ENCODE assay signal across 8 mouse cellular contexts in the genomic region with DNA sequence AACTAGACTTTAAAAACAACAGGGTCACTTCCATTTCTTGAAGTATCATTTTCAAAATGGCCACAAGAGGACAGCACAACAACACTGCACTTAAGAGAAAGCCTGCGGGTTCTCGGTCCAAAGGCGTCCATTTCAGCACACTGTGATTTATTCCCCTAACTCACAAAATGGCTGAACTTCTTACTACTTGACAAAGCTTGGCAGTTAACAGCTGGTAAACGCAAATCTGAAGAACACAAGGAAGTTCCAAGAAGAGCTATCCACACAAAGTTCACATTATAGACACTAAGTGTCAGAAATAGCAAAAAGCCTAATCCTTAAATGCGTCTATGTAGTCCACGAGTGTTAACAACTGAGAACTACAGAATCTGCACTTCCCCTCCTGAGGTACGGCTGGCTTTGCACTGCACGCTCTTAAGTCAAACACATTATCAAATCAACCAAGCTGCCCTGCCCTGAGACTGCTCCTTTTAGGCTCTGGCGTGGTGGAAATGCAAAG. TPM values are rescaled to one million over a fixed set of nuclear protein-coding genes. Genes with fewer than 3 reads are reported as not detected.
DNase-seq lines count a peak whose midpoint lies in the region; ATAC-seq and TF ChIP-seq lines count a peak whose summit lies in the region.

No protein-coding gene starts in this region.

- TF ChIP-seq CTCF in bone marrow macrophage, adult 2 months (IDR thresholded peaks at IDR 0.05; ENCODE audit: low read depth, low read length) = no peak
- no peak for TF ChIP-seq CTCF in small intestine, adult 2 months (IDR thresholded peaks at IDR 0.05; ENCODE audit: extremely low read depth, insufficient read length, insufficient replicate concordance, low read depth, low read length)

- WGBS in small intestine, adult 2 months = 15% methylated on average over 9 of the region's 9 CpGs

- H3K27me3 ChIP-seq in small intestine, adult 2 months (ENCODE audit: control insufficient read depth, insufficient read depth, low read length) = no peaks in the 10 kb centered on the region

- DNase-seq in adrenal gland, postnatal 10 days = peak; percentile 67
- no peak for DNase-seq in adrenal gland, postnatal 4 days (ENCODE audit: low spot score in 2 of 2)
- DNase-seq in left cerebral cortex, postnatal 10 days (ENCODE audit: extremely low spot score in 1 of 2, low spot score in 2 of 2) = peak; percentile 62 to 79

- no peak overlapping the region for H3K4me3 ChIP-seq in bone marrow macrophage, adult 2 months (ENCODE audit: insufficient read depth, low read length)
- no peak overlapping the region for H3K4me3 ChIP-seq in small intestine, adult 2 months (ENCODE audit: low read depth, low read length)

- peaks cover 16% of the 10 kb centered on the region for H3K36me3 ChIP-seq in small intestine, adult 2 months (ENCODE audit: control insufficient read depth, insufficient read depth, low read length)

- peak overlapping the region; percentile 86 for H3K27ac ChIP-seq in bone marrow macrophage, adult 2 months (ENCODE audit: insufficient read depth, low read depth, low read length)
- peak overlapping the region; percentile 64 for H3K27ac ChIP-seq in small intestine, adult 2 months (ENCODE audit: insufficient read depth, low read depth, low read length)

- peaks cover 24% of the 10 kb centered on the region for H3K4me1 ChIP-seq in bone marrow macrophage, adult 2 months (ENCODE audit: control insufficient read depth, insufficient read depth, low read length)
- H3K4me1 ChIP-seq in small intestine, adult 2 months (ENCODE audit: control insufficient read depth, insufficient read depth, insufficient read length, low read length) = no peaks in the 10 kb centered on the region

- TF ChIP-seq POLR2A in bone marrow macrophage, adult 2 months (IDR thresholded peaks at IDR 0.05; ENCODE audit: borderline replicate concordance, low read depth, low read length) = no peak
- TF ChIP-seq POLR2A in small intestine, adult 2 months (IDR thresholded peaks at IDR 0.05; ENCODE audit: low read depth, low read length) = no peak

- ATAC-seq in erythroblast, adult 5-6 weeks (replicated peaks; ENCODE audit: low FRiP score, poor library complexity, severe bottlenecking) = peak; percentile 82
- ATAC-seq in hematopoietic stem cell, adult 5-6 weeks (replicated peaks in 1 of 2; ENCODE audit: insufficient read depth in 1 of 2, low FRiP score in 2 of 2, low TSS enrichment in 1 of 2, low read depth in 1 of 2, poor library complexity in 2 of 2, severe bottlenecking in 2 of 2) = peak; percentile 72 to 83
- ATAC-seq in megakaryocyte, adult 5-6 weeks (ENCODE audit: poor library complexity, severe bottlenecking) = peak; percentile 92

- intact Hi-C loops in left cerebral cortex, postnatal 10 days (cut with DNase I) = loop anchor here (5.0 kb wide), 1 partner anchor 103 kb away; no protein-coding TSS in a partner anchor

RNA-seq across cellular contexts. Expression of a gene that starts 17.1 kb away (rescaled TPM):
- total RNA-seq in adrenal gland, postnatal 10 days (2021) = 10 to 100 TPM; 42.8 to 62.0 TPM
- total RNA-seq in adrenal gland, postnatal 4 days (2021) = 10 to 100 TPM; 63.5 to 69.1 TPM
- polyA plus RNA-seq in bone marrow macrophage, adult 2 months (2012; ENCODE audit: insufficient read depth, insufficient read length, missing spikeins) = 44.4 and 47.9 TPM in 2 replicates
- 125 and 149 TPM in 2 replicates for total RNA-seq in erythroblast, adult 5-6 weeks (2015; ENCODE audit: low replicate concordance)
- 546 and 581 TPM in 2 replicates for total RNA-seq in erythroblast, adult 5-6 weeks (2017; ENCODE audit: low replicate concordance)
- 193 and 245 TPM in 2 replicates for total RNA-seq in hematopoietic stem cell, adult 5-6 weeks (2017)
- total RNA-seq in left cerebral cortex, postnatal 10 days (2021) = 10 to 100 TPM; 42.9 to 52.4 TPM
- 51.4 and 54.4 TPM in 2 replicates for total RNA-seq in megakaryocyte, adult 5-6 weeks (2015)
- total RNA-seq in megakaryocyte, adult 5-6 weeks (2017) = 88.6 and 119 TPM in 2 replicates
- 12.3 and 28.0 TPM in 2 replicates for polyA plus RNA-seq in small intestine, adult 2 months (2012; rRNA removed)

Comparison
In these comparisons a context has a peak if more than half of its experiments do, and no peak if none do; other contexts are left out.
1. DNase-seq: peak in adrenal gland, postnatal 10 days (single experiment) and left cerebral cortex, postnatal 10 days (2 of 2); none in adrenal gland, postnatal 4 days (0 of 2).
2. Peak in every context shown above with its lines, with median percentiles within 50 percentile points of each other: ATAC-seq.